Mouse (Mus musculus) embryonic facial prominence, embryonic 11.5 days (tissue): ENCODE results near the gene Kitl. TPM values are rescaled to one million over a fixed set of nuclear protein-coding genes. Genes with fewer than 3 reads are reported as not detected.

Experiments used
- ATAC-seq: fragments of 200-750 bp; cut with Nextera tagmentation; replicated peaks from 2 replicates; pipeline ENCODE4 v1.8.0; 2017; ENCODE audit warnings: low read depth; ENCODE audit not compliant: insufficient number of reproducible peaks, low FRiP score, low TSS enrichment
- DNase-seq: peaks from one replicate; pipeline ENCODE4 v3.0.0-alpha.2; 2015; ENCODE audit warnings: low spot score
- H3K27ac ChIP-seq: fragments of 300-500 bp; sonication (generic); replicated peaks from 2 replicates; pipeline ENCODE4 v1.5.1; 2014; ENCODE audit warnings: mild to moderate bottlenecking, low read depth, low read length, control low read depth
- H3K27me3 ChIP-seq: fragments of 300-500 bp; sonication (generic); 2 replicates; pipeline ENCODE4 v1.6.1; 2014; ENCODE audit warnings: mild to moderate bottlenecking, low read length, moderate library complexity, mixed read lengths; ENCODE audit not compliant: control insufficient read depth, insufficient read depth
- H3K36me3 ChIP-seq: fragments of 300-500 bp; sonication (generic); replicated peaks from 2 replicates; pipeline ENCODE4 v1.6.1; 2014; ENCODE audit warnings: low read depth, mild to moderate bottlenecking, low read length, moderate library complexity, mixed read lengths; ENCODE audit not compliant: control insufficient read depth, insufficient read depth
- H3K4me1 ChIP-seq: fragments of 300-500 bp; sonication (generic); 2 replicates; pipeline ENCODE4 v1.6.1; 2014; ENCODE audit warnings: low read length, mixed read lengths; ENCODE audit not compliant: control insufficient read depth, insufficient read depth
- H3K4me2 ChIP-seq: fragments of 300-500 bp; sonication (generic); 2 replicates; pipeline ENCODE4 v1.6.1; 2014; ENCODE audit warnings: low read depth, mild to moderate bottlenecking, control low read depth, low read length, moderate library complexity
- H3K4me3 ChIP-seq: fragments of 300-500 bp; sonication (generic); 2 replicates; pipeline ENCODE4 v1.5.1; 2014; ENCODE audit warnings: low read depth, low read length, control low read depth
- H3K9ac ChIP-seq: fragments of 300-500 bp; sonication (generic); replicated peaks from 2 replicates; pipeline ENCODE4 v1.6.1; 2014; ENCODE audit warnings: mild to moderate bottlenecking, control low read depth, low read length
- H3K9me3 ChIP-seq: fragments of 300-500 bp; sonication (generic); replicated peaks from 2 replicates; pipeline ENCODE4 v1.6.1; 2016; ENCODE audit warnings: mild to moderate bottlenecking, low read length, inconsistent platforms, mixed read lengths; ENCODE audit not compliant: control insufficient read depth
- WGBS: fragments of 180-500 bp; shearing (Covaris S2); extraction: QIAGEN DNeasy Blood & Tissue Kit; methylation state at CpG from one replicate; pipeline ENCODE4 v1.1.7; 2014; 5-methylcytosine and 5-hydroxymethylcytosine counted together
- polyA plus RNA-seq: library from polyadenylated mRNA; unstranded; fragments of >200 nt; fragmentation: Nextera tagmentation; extraction: Ambion mirVana; gene quantifications from 2 replicates; pipeline ENCODE4 v1.2.1, GENCODE M21; 2014

Kitl gene
- polyA plus RNA-seq, result 15.6 and 17.0 TPM in 2 replicates

DNA sequence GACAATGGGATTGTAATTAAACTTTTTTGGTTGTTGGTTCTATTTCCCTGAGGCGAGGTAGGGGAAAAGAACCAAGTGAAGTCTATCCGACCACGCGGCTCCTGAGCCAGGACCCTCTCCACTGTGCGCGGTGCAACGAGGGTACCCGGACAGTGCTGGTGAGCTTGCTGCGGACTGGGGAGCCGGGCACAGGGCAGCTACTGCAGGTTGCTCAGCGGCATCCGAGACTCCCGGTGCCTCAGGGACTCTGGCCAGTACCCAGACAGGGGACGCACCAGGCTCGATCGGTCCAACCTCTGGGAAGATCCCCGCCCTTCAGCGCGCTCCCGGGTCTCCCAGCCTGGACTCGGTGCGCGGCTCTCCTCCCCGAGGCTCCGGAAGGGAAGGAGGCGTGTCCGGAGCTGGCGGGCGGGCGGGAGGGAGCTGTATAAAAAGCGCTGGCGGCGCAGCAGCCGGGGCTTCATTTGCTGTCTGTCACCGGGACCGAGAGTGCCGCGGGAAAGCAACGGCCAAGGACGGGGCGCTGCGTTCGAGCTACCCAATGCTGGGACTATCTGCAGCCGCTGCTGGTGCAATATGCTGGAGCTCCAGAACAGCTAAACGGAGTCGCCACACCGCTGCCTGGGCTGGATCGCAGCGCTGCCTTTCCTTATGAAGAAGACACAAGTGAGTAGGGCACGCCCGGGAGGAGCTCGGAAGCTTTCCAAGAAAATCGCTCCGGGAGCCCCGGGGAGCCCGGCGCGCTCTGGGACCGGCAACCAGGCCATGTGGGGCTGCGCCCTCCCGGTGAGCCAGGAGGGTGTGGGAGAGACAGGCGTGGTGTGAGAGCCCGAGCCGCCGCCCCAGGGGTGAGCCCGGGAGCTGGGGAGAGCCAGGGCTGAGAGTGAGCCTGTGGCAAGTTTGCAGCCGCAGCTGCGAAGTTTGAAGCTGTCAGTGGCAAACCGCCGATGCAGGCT, at the start of gene Kitl:
Gene Kitl, plus strand, starts transcription at position 261 of the 956 bp plus-strand sequence.
- Histone ChIP-seq H3K4me3 (peak within 1 kb of the TSS; percentile 62), H3K9ac (peak within 1 kb of the TSS; percentile 57), H3K27ac (no peak within 1 kb of the TSS; the same call in 1 of the 2 replicates), H3K4me1 (peaks cover 2% of the 10 kb centered on the region; the same call in 1 of the 2 replicates), H3K4me2 (peak within 1 kb of the TSS; percentile 97), H3K27me3 (peaks cover 7% of the 10 kb centered on the region), H3K36me3 (no peaks in the 10 kb centered on the region), H3K9me3 (no peaks in the 10 kb centered on the region)
- ATAC-seq, result peak; percentile 88
- WGBS, result under 1% methylated on average over 68 of the region's 70 CpGs
- peak; percentile 74 for DNase-seq

DNA sequence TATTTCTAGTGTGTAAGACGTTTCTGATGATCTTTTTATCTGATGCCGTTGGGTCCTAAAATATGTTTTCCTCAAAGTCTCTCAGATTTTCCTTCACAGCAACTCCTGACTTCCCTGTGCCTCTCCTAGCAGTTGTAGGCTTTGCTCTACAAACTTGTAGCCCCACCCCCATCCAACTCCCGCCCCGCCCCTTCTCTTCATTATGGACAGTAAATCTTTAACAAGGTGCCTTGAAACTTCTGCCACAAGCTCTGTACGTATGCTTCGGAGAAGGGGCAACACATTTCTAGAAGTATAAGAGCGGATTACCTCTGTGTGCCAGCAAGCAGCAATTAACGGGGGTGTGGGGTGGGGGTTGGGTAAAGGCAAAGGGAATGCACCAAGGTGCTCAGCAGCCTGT, 42.6 kb upstream of the Kitl start:
- no peaks in the 10 kb centered on the region for H3K4me1 ChIP-seq
- H3K27ac ChIP-seq, result no peak overlapping the region
- H3K4me2 ChIP-seq, result no peak overlapping the region
- H3K9me3 ChIP-seq, result no peaks in the 10 kb centered on the region
- no peaks in the 10 kb centered on the region for H3K27me3 ChIP-seq
- no peaks in the 10 kb centered on the region for H3K36me3 ChIP-seq
- ATAC-seq, result no peak
- no peak overlapping the region for H3K4me3 ChIP-seq
- DNase-seq, result no peak
- H3K9ac ChIP-seq, result no peak overlapping the region
- 67% methylated on average over 8 of the region's 8 CpGs for WGBS

DNA sequence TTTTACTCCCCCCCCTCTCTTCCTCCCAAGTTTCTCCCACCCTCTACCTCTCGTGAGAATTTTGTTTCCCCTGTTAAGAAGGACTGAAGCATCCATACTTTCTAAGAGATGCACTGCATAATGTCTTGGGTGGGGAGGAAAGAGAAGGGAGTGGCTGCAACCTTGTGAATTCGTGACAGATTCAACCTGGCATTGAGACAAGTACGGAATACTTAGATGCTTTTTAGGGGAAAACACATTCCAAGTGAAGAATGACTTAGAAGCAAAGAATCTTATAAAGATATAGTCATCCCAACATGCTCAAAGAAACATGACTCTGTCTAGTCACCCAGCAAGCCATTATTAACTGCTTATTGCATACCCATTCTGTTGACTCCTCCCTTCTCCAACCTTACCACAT, 35.3 kb upstream of the Kitl start:
- no peak for DNase-seq
- H3K4me3 ChIP-seq, result no peak overlapping the region

DNA sequence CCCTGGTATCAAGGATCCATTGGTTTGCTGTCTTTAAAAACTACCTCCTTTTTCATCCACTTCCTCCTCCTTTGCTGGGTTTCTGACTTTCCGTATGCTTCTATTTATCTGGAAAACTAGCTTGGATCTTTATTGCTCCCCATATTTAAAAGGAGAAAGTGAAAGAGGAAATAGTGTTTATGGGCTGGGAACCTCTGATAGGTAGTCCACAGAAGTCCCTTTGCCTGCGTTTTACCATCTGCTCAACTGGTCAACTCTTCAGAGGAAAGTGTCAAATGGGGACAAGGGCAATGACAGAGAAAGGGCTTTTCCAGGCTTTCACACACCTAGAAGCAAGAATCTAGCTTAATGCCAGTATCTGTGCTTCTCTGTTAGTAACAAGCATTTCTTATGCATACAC, 34.5 kb upstream of the Kitl start:
- no peaks in the 10 kb centered on the region for H3K36me3 ChIP-seq
- H3K4me2 ChIP-seq, result no peak overlapping the region
- no peak overlapping the region for H3K27ac ChIP-seq
- no peaks in the 10 kb centered on the region for H3K4me1 ChIP-seq
- ATAC-seq, result no peak
- no peaks in the 10 kb centered on the region for H3K27me3 ChIP-seq
- H3K4me3 ChIP-seq, result no peak overlapping the region
- DNase-seq, result no peak
- H3K9me3 ChIP-seq, result no peaks in the 10 kb centered on the region
- no peak overlapping the region for H3K9ac ChIP-seq
- 89% methylated on average over 2 of the region's 2 CpGs for WGBS

More for the DNA sequence above, 35.3 kb upstream of the Kitl start:
- Histone ChIP-seq H3K4me1 (no peaks in the 10 kb centered on the region), H3K27ac (no peak overlapping the region), H3K36me3 (no peaks in the 10 kb centered on the region), H3K9ac (no peak overlapping the region), H3K9me3 (no peaks in the 10 kb centered on the region), H3K4me2 (no peak overlapping the region), H3K27me3 (no peaks in the 10 kb centered on the region)
- WGBS, result 81% methylated on average over 3 of the region's 3 CpGs
- no peak for ATAC-seq

DNA sequence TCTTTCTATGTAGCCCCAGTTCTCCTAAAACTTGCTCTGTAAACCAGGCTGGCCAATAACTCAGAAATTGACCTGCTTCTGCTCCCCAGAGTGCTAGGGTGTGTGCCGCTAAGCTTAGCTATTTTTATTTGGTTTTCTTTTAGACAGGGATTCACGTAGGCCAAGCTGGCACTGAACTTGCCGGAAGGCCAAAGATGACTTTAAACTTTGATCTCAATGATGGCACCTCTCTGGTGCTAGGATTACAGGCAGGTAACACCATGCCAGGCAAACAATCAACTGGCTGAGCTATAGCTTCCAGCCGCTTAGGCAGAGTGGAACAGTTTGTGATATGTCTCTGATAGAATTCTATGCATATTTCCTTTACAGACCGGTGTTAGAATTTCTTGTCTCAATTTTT, 33.5 kb upstream of the Kitl start:
- no peak overlapping the region for H3K27ac ChIP-seq
- no peaks in the 10 kb centered on the region for H3K4me1 ChIP-seq
- no peaks in the 10 kb centered on the region for H3K27me3 ChIP-seq
- ATAC-seq (no peak), DNase-seq (no peak)
- no peaks in the 10 kb centered on the region for H3K36me3 ChIP-seq
- H3K4me2 ChIP-seq, result no peak overlapping the region
- H3K4me3 ChIP-seq, result no peak overlapping the region
- 92% methylated on average over 5 of the region's 5 CpGs for WGBS
- no peaks in the 10 kb centered on the region for H3K9me3 ChIP-seq
- no peak overlapping the region for H3K9ac ChIP-seq

DNA sequence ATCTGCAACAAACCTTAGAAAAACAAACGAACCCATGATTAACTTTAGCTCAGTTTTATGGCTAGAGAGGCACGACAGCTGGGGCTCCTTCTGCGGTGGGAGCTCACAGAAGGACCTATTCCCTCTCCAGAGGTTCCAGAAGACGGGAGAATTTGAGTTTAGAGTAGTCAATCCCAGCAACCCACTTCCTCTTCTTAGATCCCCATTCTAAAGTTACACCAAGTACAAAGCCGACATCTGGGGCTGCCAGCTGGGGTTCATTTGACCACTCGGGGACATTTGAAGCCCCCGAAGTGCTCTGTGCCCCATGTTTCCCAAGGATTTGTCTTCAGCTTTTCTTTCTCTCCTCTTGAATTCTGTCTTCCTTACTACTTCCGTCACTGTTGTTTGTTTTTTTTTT, 28.7 kb upstream of the Kitl start:
- Histone ChIP-seq H3K4me3 (no peak overlapping the region), H3K4me2 (no peak overlapping the region), H3K27ac (no peak overlapping the region), H3K36me3 (no peaks in the 10 kb centered on the region), H3K9ac (no peak overlapping the region), H3K4me1 (no peaks in the 10 kb centered on the region), H3K9me3 (no peaks in the 10 kb centered on the region), H3K27me3 (no peaks in the 10 kb centered on the region)
- WGBS, result 48% methylated on average over 8 of the region's 8 CpGs
- no peak for ATAC-seq
- DNase-seq, result no peak

DNA sequence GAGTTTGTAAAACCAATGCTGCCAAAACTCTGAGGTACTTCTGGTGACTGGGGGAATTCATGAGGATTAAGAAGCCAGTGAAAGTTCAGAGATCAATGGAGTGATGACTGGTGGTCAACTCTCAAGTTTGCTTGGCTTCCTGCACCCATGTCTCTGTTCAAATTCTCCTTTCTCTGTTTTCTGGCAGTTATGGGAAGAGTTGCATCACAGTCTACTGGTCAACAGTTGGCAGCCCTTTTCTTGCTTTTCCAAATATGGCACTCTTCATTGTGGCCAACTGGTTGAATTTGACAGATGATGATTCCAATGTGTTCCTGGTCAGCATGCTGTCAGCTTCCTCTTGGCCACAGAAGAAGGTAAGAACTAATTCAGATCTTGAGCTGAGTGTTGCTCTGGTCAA, 25.7 kb upstream of the Kitl start:
- no peak overlapping the region for H3K27ac ChIP-seq
- DNase-seq (no peak), ATAC-seq (no peak)
- H3K4me2 ChIP-seq, result no peak overlapping the region
- no peaks in the 10 kb centered on the region for H3K4me1 ChIP-seq
- no peaks in the 10 kb centered on the region for H3K9me3 ChIP-seq
- no peaks in the 10 kb centered on the region for H3K36me3 ChIP-seq
- no peak overlapping the region for H3K9ac ChIP-seq
- no peak overlapping the region for H3K4me3 ChIP-seq
- H3K27me3 ChIP-seq, result no peaks in the 10 kb centered on the region

DNA sequence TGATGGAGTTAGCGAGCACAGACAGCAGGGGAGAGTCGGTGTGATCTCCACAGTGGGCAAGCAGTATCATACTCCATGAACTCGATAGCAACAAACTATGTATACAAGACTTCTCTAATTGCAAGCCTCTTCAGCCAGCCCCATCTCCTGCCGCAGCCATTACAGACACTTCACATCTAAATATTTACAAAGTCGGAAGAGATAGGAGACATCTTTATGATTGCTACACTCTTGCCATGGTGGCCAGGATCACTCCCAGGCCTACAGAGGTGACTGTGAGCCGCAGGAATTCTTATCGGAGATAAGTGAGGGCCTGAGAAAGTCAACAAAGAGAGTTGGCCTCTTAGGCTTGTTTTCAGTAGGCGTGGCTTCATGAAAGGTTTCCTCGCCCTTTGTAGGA, 23.3 kb upstream of the Kitl start:
- Histone ChIP-seq H3K4me3 (no peak overlapping the region), H3K9ac (no peak overlapping the region), H3K9me3 (no peaks in the 10 kb centered on the region), H3K27ac (no peak overlapping the region), H3K27me3 (no peaks in the 10 kb centered on the region), H3K4me2 (no peak overlapping the region), H3K4me1 (no peaks in the 10 kb centered on the region), H3K36me3 (no peaks in the 10 kb centered on the region)
- WGBS, result 87% methylated on average over 9 of the region's 9 CpGs
- DNase-seq (no peak), ATAC-seq (no peak)
